Mouse (Mus musculus): Measurements from ENCODE around the gene DXBay18.
"Not testable (repeated sequence)": the region's sequence is repeated elsewhere in the genome, so short reads cannot be mapped to it uniquely, and the experiment has no call there.

The DXBay18 gene

DNA sequence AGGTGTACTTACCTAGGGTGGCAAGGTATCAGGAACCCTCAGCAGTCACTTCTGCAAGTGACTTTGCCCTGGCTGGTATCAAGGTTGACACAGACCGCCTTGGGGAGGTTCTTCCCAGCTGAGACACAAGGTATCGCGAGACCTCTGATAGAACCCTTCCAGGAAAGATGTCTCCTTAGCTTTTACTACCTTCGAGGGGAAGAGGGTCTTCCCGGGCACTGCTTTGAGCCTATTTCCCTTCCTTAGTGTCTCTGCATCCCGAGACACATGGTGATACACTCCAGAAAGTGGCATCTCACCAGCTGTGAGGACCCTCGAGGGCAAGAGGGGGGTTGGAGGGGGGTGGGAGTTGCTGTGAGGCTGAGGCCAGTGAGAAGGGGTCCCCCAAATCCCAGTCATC lies at the start of gene DXBay18:
Gene DXBay18, minus strand, starts transcription at position 101 of the 400 bp plus-strand sequence.
- not testable (repeated sequence) for DNase-seq (ENCODE audit: low spot score)

DNA sequence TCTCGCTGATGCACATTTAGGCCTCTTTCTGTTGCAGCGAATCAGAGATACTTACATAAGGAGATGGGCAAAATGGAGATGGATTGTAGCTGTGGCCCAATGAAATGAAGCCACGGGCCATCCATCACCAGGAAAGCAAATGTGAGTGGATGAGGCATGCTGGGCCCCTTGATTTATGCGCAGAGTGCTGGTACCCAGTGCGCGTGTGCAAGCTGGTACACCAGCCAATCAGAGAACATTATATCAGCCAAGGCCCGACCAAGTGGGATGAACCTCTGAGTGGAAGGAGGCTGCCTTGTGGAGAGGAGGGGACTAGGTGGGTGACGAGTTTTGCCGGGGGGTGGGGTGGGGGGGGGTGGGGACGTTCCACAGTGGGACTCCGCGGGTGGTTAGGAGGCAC lies 42.7 kb upstream of the DXBay18 start, which contains the start of gene Xlr3b:
Gene Xlr3b, plus strand, starts transcription at position 274 of the 400 bp plus-strand sequence.
- not testable (repeated sequence) for DNase-seq (ENCODE audit: low spot score)

GRCm38 (mm10) chrX:73176889-73177288 lies 27.6 kb upstream of the DXBay18 start, which contains the start of gene Spin2d:
Spin2d (minus strand) TSS chrX:73176989.
- not testable (repeated sequence) for DNase-seq (ENCODE audit: low spot score)

DNA sequence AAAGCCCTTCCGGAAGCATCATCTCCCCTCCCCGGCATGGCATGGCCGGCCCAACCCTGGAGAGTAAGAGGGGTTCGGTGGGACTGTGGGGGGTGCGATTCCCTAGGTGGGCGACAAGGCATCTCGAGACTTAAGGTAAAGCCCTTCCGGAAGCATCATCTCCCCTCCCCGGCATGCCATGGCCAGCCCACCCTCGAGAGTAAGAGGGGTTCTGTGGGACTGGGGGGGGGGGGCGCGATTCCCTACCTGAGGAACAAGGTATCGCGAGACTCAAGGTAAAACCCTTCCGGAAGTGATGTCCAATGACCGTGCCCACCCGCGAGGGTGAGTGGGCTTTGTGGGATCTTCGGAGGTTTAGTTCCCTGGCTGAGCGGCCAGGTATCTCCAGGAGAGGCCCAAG lies 754 bp downstream of the DXBay18 start, which contains the start of gene Xlr5b:
Gene Xlr5b, plus strand, starts transcription at position 301 of the 400 bp plus-strand sequence.
- not testable (repeated sequence) for DNase-seq (ENCODE audit: low spot score)

DNA sequence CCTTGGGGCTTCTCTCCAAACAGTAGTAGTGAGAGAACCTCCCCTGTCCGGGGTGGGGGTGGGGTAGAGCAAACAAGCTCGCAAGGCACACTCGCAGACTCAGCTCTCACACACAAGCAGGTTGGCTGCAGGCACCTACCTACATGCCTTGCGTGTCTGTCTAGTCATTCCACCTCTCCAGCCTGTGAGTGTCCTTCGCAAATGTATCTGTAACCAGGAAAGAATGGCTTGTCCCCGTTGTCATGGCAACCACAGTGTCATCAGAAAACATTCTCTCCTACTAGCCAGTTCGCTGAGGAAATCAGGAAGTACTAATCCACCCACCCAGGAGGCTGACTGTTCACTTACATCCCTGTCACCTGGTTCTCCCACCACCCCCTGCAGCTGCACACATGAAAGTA lies 6.0 kb downstream of the DXBay18 start:
- not testable (repeated sequence) for DNase-seq (ENCODE audit: low spot score)

DNA sequence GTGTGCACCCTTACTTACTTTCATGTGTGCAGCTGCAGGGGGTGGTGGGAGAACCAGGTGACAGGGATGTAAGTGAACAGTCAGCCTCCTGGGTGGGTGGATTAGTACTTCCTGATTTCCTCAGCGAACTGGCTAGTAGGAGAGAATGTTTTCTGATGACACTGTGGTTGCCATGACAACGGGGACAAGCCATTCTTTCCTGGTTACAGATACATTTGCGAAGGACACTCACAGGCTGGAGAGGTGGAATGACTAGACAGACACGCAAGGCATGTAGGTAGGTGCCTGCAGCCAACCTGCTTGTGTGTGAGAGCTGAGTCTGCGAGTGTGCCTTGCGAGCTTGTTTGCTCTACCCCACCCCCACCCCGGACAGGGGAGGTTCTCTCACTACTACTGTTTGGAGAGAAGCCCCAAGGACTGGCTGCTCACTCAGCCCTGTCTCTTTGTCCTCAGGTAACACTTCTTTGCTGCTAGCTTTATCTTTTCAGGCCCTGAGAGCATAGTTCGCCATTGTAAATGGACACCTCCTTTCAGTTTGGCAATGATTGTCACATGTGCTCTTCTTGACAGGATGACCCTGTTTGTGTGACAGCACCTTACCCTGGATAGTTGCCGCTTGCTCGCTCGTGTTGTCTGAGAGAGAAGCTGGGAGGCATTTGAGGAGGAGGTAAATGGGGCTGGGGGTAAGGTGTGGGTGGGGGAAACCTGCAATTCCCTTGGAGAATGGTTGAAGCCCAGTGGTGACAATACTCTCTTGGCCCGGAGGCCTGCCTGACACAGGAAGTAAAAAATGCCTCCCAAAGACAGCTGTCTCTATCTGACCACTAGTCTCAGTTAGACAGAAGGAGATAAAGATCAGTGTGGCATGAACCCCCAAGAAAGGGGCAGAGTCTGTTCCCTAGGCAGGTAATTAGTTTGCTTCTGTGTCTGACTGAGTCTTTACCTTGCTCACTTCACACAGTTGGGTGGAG lies 26.1 kb downstream of the DXBay18 start:
- DNase-seq (ENCODE audit: low spot score): not testable (repeated sequence)

DNA sequence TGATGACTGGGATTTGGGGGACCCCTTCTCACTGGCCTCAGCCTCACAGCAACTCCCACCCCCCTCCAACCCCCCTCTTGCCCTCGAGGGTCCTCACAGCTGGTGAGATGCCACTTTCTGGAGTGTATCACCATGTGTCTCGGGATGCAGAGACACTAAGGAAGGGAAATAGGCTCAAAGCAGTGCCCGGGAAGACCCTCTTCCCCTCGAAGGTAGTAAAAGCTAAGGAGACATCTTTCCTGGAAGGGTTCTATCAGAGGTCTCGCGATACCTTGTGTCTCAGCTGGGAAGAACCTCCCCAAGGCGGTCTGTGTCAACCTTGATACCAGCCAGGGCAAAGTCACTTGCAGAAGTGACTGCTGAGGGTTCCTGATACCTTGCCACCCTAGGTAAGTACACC lies 32.5 kb downstream of the DXBay18 start, which contains the start of gene Gm14685:
Gene Gm14685, plus strand, starts transcription at position 301 of the 400 bp plus-strand sequence.
- DNase-seq (ENCODE audit: low spot score): not testable (repeated sequence)

- not testable (repeated sequence) for DNase-seq (ENCODE audit: low spot score)
These were observed 52.2 kb downstream of the DXBay18 start, which contains the start of gene Xlr3a for GRCm38 (mm10) chrX:73096941-73097508. Xlr3a (minus strand) TSS chrX:73097095.
